Mouse (Mus musculus): ENCODE results near the gene Slc41a2.

Slc41a2 gene

DNA sequence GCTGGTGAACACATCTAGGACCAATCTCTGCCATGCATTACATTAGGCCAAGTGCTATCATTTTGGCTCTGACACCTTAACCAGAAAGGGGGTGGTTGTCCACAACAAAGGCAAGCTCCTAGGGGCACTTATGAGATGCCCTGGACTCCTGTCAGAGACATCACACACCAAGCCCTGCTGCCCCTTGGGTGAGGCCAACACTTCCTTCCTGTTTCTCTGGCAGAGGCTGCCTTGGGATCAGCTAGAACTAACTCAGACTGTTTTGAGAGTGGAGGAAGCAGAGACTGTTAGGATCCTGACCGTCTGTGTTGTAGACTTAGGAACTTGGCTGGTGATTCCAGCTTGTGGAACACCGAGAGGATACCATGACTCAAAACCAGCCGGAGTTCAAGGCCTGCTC, 103.7 kb downstream of the Slc41a2 start:
- DNase-seq (ENCODE audit: low read depth, low spot score), result no peak

DNA sequence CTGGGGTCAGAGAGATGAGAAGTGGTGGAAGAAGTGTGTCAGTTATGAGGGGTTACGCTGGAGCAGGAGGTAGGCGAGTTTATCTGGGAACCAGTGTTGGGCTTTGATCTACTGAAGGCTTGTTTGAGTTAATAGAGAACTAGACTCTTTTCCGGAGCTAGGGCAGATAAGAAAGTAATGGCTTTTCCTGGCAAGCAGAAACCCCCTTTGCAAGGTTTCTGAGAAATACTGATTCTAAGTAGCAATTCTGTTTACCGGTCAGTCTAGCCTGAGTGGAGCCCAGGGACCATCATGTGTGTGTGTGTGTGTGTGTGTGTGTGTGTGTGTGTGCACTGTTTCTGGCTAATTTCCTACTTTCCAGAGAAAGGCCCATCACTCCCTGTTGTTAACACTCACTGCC, 109.1 kb downstream of the Slc41a2 start:
- DNase-seq (ENCODE audit: low read depth, low spot score), result no peak

DNA sequence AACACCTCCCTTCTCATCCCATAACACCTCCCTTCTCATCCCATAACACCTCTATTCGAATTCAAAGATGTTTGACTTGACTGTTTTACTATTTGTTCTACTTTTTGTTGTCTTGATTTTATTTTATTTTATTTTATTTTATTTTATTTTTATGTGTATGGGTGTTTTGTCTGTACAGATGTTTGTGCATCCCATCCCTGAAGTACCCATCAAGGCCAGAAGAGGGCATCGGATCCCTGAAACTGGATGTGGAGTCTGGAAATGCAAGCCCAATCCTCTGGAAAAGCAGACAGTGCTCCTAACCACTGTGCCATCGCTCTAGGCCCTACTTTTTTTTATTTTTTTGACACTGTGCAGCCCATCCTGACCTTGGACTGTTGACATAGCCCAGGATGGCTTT, 112.7 kb downstream of the Slc41a2 start:
- peak; percentile 43 for DNase-seq (ENCODE audit: low read depth, low spot score)

DNA sequence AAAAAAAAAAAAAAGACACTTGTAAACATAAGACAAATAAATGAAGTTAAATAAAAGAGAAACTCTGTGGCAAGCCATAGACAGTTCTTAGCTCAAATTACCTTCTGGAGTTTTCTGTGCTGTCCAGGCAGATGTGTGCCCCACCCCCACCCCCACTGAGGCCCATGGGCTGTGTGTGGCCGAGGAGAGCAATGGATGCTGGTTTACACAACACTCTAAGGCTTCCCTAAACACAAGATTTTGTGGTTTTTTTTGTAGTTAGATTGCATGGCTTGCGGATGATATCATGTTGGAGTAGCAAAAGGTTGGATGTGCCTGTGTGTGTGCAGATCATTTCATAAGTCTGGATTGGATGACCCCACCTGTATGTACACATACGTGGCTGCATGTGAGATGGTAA, 116.8 kb downstream of the Slc41a2 start:
- no peak for DNase-seq (ENCODE audit: low read depth, low spot score)

- DNase-seq (ENCODE audit: low read depth, low spot score), result no peak
These were observed 117.5 kb downstream of the Slc41a2 start for GRCm38 (mm10) chr10:83220217-83220616.

DNA sequence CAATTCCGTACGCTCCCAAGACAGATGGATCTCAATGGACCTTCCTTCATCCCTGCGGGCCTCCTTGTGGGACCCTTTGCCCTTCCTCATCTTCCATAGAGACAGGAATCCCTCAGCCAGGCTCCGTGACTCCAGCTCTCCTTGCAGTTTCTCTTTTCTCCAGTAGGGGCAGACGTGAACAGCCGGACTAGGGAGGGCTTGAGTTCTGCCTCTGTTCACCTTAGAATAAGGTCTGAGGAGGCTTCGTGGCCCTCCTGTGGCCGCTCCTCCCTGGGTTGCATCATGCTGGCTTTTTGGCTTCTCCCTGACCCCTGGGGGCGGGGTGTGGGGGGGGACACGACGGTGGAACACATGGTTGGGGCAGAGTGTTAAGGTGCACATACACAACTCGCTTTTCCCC, 118.0 kb downstream of the Slc41a2 start:
- DNase-seq (ENCODE audit: low read depth, low spot score), result peak; percentile 57

DNA sequence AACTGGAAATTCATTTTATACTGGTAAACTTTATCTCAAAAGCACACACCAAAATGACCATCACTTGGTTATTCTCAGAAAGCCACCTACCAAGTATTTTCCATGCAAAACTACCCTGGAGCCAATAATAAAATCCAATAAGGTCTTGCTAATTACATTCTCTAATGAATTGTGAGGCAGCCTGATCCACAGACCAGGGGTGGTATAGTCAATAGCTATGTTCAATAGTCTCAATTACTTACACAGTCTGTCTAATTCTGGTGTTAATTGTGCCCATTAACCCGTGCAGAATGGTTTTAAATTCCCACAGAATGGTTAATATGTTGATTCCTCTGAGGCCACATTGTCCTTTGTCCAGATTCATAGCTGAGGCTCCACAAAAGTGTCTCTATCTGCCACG, 118.9 kb downstream of the Slc41a2 start:
- no peak for DNase-seq (ENCODE audit: low read depth, low spot score)

GRCm38 (mm10) chr10:83217256-83217655, 120.4 kb downstream of the Slc41a2 start:
- no peak for DNase-seq (ENCODE audit: low read depth, low spot score)

- no peak for DNase-seq (ENCODE audit: low read depth, low spot score)
These were observed 122.1 kb downstream of the Slc41a2 start for GRCm38 (mm10) chr10:83215559-83215958.

DNA sequence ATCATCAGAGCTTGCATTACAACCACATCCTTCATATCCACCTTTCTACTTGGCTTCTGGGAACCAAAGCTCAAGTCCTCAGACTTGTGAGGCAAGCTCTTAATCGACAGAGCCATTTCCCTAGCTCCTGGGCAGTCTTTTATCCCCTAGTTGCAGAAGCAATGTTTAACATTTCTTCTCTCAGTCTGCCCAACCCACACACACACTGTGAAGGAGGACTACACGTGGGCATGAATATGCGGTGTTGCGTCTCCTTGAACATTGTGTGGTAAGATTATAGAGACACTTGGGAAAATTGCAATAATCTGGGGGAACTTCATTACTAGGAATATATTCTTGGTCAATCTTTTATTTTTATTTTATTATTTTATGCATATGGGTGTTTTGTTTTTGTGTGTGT, 125.1 kb downstream of the Slc41a2 start:
- no peak for DNase-seq (ENCODE audit: low read depth, low spot score)

GRCm38 (mm10) chr10:83210968-83211583, 126.6 kb downstream of the Slc41a2 start:
- peak; percentile 19 for DNase-seq (ENCODE audit: low read depth, low spot score)

DNA sequence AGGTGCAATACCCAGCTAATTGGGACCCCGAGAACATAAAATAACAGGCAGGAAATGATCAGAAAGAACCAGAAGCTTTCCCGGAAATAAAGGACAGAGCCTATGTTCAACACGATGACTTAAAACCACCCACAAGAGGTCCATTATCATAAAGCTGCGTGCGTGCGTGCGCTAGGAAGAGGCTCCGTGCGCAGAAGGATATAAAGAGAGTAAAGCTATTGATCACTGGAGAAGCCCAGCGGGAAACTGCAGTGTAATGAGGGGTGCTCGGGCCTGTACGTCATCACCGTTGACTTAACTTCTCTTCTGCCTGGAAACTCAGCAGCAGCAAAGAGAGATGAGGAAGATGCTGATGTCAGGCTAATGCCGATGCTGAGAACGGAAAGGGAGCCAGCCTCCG, 127.6 kb downstream of the Slc41a2 start:
- DNase-seq (ENCODE audit: low read depth, low spot score), result no peak

DNA sequence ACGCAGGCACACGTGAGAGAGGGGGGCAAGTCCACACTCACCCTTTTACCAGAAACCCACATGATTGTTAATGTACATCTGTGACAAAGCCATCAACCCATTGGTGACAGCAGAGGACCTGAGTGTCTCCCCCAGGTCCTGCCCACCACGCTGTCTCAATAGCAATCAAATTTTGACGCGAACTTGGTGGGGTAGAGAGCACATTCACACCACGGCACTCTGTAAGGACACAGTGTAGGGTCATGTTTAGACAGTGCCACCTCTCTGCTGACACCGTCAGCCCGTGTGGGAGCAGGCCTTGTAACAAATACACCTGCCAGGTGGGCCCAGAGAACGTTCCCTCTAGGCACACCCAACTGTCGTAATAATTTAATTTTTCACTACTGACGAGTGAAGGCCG, 128.3 kb downstream of the Slc41a2 start:
- no peak for DNase-seq (ENCODE audit: low read depth, low spot score)

GRCm38 (mm10) chr10:83208436-83208835, 129.2 kb downstream of the Slc41a2 start:
- no peak for DNase-seq (ENCODE audit: low read depth, low spot score)

- no peak for DNase-seq (ENCODE audit: low read depth, low spot score)
These were observed 134.6 kb downstream of the Slc41a2 start for GRCm38 (mm10) chr10:83202906-83203702.

DNA sequence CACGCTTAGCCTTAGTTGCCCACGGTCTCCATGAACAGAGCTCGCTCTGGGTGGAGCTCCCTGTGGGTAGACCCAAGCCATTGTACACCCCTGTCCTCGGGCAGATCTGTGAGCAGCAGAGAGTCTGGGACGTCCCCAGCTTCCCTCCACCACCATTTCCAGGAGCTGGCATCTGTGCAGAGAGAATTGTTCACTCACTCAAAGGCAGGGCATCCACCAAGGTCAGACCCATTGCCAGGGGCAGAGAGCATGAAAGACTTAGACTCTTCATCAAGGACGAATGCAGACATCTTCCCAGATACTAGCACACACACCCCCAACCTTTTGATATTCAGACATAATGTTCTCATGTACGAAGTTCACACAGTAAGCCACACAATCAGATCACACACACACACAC, 136.2 kb downstream of the Slc41a2 start:
- DNase-seq (ENCODE audit: low read depth, low spot score), result no peak

GRCm38 (mm10) chr10:83199290-83199689, 138.4 kb downstream of the Slc41a2 start:
- DNase-seq (ENCODE audit: low read depth, low spot score), result no peak

DNA sequence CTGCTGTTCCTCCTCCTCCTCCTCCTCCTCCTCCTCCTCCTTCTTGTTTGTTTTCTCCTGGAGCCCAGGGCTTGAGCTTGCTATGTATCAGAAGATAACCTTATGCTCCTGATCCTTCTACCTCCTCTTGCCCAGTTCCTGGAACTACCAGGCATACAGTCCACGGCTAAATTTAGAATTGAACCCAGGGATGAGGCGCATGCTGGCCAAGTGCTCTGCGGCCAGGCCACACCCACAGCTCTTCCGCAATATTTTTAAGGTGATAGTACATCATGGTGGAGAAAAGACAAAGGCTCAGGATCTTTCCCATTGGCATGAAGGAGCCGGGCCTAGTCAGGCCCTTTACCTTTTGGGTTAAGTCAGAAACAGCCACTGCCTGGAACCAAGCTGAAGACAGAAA, 139.0 kb downstream of the Slc41a2 start:
- DNase-seq (ENCODE audit: low read depth, low spot score), result no peak

DNA sequence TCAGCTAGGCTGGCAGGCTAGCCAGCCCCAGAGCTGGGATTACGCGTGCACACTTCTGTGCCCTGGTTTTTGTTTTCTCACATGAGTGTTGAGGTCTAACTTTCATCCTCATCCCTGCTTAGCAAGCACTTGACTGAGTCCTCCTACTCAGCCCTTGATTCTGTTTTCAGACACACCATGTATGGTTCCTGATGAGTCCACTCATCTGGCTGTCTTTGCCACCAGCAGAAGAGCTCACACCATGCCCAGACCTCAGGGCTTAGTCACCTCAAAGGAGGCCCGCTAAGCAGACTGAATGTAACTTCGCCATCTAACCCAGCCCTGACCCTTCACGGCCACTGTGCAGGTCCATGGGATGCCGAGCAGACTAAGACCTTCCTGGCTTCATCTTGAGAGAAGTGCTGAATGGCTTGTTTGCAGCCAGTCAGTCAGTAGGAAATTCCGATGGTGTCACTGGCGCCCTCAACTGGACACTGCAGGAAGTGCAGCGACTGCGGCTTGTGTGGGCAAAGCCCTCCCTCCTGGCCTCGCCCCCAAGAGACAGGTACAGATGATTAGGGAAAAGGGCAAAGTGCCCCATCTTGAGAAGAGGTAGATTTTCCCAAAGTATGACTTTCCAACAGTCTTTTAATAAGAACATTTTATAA, 139.9 kb downstream of the Slc41a2 start:
- DNase-seq (ENCODE audit: low read depth, low spot score), result no peak

DNA sequence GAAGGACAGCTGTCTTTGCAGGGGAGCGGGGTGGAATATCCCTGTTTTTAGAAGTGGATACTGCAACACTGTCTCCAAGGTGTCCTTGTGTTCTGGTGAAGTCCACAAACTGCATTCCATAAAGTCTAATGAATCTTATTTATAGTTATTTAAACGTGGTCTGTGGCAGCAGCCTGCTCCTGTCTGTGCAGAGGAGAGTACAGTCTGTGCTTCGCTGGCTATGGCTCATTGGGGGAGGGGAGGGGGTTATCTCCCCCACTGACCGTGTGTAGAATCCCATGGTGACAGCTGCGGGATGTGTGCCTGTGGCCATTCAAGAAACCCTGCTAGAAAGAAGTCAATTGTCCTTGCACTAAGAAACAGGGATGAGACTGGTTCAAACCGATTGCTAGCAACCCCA, 145.7 kb downstream of the Slc41a2 start:
- DNase-seq (ENCODE audit: low read depth, low spot score), result no peak

GRCm38 (mm10) chr10:83191476-83191875, 146.2 kb downstream of the Slc41a2 start:
- no peak for DNase-seq (ENCODE audit: low read depth, low spot score)

- no peak for DNase-seq (ENCODE audit: low read depth, low spot score)
These were observed 148.6 kb downstream of the Slc41a2 start for GRCm38 (mm10) chr10:83189071-83189470.

DNA sequence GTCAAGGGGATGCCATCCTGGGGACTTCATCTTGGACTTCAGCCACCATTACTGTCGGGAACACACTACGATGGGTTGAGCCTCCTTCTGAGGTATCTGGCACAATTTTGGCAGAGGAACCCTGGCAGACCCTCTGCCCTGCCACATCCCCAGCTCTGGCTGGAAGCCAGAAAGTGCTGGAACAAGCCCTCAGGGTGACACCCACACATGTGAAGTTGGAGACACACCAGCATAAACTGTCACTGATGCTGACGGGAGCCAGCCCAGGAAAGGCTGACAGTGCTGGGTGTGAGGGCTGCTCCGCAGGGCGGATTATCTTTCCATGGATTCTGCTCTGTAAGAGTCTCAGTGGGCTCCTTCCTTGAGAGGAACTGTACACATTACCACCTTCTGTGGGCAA, 150.7 kb downstream of the Slc41a2 start:
- no peak for DNase-seq (ENCODE audit: low read depth, low spot score)

Data from retina, postnatal 7 days (tissue).